Mouse (Mus musculus): ENCODE data around the gene Tfr2.

GRCm38 (mm10) chr5:137611245-137611602, 41.6 kb downstream of the Tfr2 start:
- TF ChIP-seq POLR2A (IDR thresholded peaks at IDR 0.05; ENCODE audit: insufficient read depth, low read length) (no peak), CTCF (IDR thresholded peaks at IDR 0.05; ENCODE audit: low read depth, low read length) (no peak)
